Mouse (Mus musculus) liver, embryonic 12.5 days (tissue): ENCODE measurements around the gene Csk. TPM values are rescaled to one million over a fixed set of nuclear protein-coding genes. Genes with fewer than 3 reads are reported as not detected.

Source experiments
- ATAC-seq: fragments of 200-750 bp; cut with Nextera tagmentation; 2 replicates; pipeline ENCODE4 v1.8.0; 2017; ENCODE audit warnings: moderate number of reproducible peaks, mild to moderate bottlenecking, moderate library complexity
- H3K27ac ChIP-seq: fragments of 300-500 bp; sonication (generic); 2 replicates; pipeline ENCODE4 v1.5.1; 2016; ENCODE audit warnings: mild to moderate bottlenecking
- H3K27me3 ChIP-seq: fragments of 300-500 bp; sonication (generic); replicated peaks from 2 replicates; pipeline ENCODE4 v1.6.1; 2016; ENCODE audit warnings: mild to moderate bottlenecking, moderate library complexity
- H3K36me3 ChIP-seq: fragments of 300-500 bp; sonication (generic); 2 replicates; pipeline ENCODE4 v1.6.1; 2016; ENCODE audit warnings: mild to moderate bottlenecking, moderate library complexity
- H3K4me1 ChIP-seq: fragments of 300-500 bp; sonication (generic); 2 replicates; pipeline ENCODE4 v1.6.1; 2016
- H3K4me2 ChIP-seq: fragments of 300-500 bp; sonication (generic); 2 replicates; pipeline ENCODE4 v1.6.1; 2016; ENCODE audit warnings: mild to moderate bottlenecking, moderate library complexity
- H3K4me3 ChIP-seq: fragments of 300-500 bp; sonication (generic); 2 replicates; pipeline ENCODE4 v1.5.1; 2016; ENCODE audit warnings: mild to moderate bottlenecking, moderate library complexity
- H3K9ac ChIP-seq: fragments of 300-500 bp; sonication (generic); 2 replicates; pipeline ENCODE4 v1.6.1; 2016; ENCODE audit warnings: mild to moderate bottlenecking, moderate library complexity
- H3K9me3 ChIP-seq: fragments of 300-500 bp; sonication (generic); replicated peaks from 2 replicates; pipeline ENCODE4 v1.6.1; 2016; ENCODE audit warnings: mild to moderate bottlenecking, moderate library complexity
- WGBS: fragments of 180-500 bp; shearing (Covaris S2); methylation state at CpG from one replicate; pipeline ENCODE4 v1.1.7; 2016; ENCODE audit not compliant: insufficient replicate concordance; 5-methylcytosine and 5-hydroxymethylcytosine counted together
- polyA plus RNA-seq: library from polyadenylated mRNA; unstranded; fragments of >200 nt; fragmentation: Nextera tagmentation; extraction: Ambion mirVana; gene quantifications from 2 replicates; pipeline ENCODE4 v1.2.1, GENCODE M21; 2016

Csk gene
- polyA plus RNA-seq, 1 experiment from 2014 or later, result 27.8 TPM

DNA sequence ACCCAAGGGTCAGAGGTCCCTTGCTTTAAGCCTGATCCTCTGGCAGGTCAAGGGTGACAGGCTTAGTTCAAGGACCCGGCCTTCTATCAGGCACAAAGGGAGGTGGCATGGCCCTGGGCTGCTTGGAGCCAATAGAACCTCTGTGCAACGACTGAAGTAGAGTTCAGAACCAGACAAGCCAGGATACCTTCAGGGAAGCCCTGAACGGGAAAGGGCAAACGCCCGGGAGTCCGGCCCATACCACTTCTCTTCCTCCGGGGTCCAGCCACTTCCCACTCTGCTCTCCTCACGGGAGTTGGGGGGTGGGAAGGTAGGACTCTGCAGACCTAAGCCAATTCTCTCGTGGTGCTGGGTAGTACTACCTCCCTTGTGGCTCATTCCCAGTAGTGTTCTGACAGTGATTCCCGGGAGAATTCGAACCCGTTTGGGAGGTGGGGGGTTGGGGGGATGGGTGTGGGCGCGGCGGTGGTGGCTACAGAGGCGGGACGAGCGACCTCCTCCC lies 8.9 kb downstream of the Csk start:
- Histone ChIP-seq H3K9me3 (no peaks in the 10 kb centered on the region), H3K27ac (peak overlapping the region; percentile 96), H3K4me1 (peaks cover 89% of the 10 kb centered on the region), H3K4me2 (peak overlapping the region; percentile 83), H3K36me3 (peaks cover 16% of the 10 kb centered on the region), H3K9ac (peak overlapping the region; percentile 98), H3K27me3 (no peaks in the 10 kb centered on the region), H3K4me3 (peak overlapping the region; percentile 92)
- WGBS, result under 1% methylated on average over 18 of the region's 18 CpGs
- ATAC-seq, result no peak

DNA sequence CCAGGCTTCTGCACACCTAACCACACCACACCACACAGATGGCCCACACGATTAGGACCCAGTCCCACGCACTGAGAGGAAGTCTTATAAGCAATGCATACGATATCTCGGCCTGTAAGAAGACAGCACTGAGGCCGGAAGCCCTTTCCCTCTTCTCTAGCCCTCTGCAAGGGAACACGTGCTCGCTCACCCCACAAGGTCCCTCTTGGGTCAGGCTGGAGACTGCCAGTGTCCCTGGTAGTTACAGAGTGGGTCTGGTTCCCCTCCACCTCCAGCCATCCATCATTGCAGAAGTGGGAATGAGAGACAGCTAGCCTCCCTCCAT lies 9.6 kb downstream of the Csk start:
- peak overlapping the region; percentile 96 for H3K27ac ChIP-seq
- 7% methylated on average over 7 of the region's 7 CpGs for WGBS
- ATAC-seq, result peak; percentile 38; the same call in 1 of the 2 replicates

GRCm38 (mm10) chr9:57643169-57643855 lies 10.1 kb downstream of the Csk start:
- H3K36me3 ChIP-seq, result peaks cover 16% of the 10 kb centered on the region
- H3K27me3 ChIP-seq, result no peaks in the 10 kb centered on the region
- H3K27ac ChIP-seq, result peak overlapping the region; percentile 96
- peak overlapping the region; percentile 83 for H3K4me2 ChIP-seq
- no peak for ATAC-seq
- 19% methylated on average over 9 of the region's 9 CpGs for WGBS
- peaks cover 95% of the 10 kb centered on the region for H3K4me1 ChIP-seq
- H3K9me3 ChIP-seq, result no peaks in the 10 kb centered on the region
- H3K4me3 ChIP-seq, result peak overlapping the region; percentile 92
- peak overlapping the region; percentile 98 for H3K9ac ChIP-seq

More for the DNA sequence above, 9.6 kb downstream of the Csk start:
- H3K27me3 ChIP-seq, result no peaks in the 10 kb centered on the region
- peak overlapping the region; percentile 92 for H3K4me3 ChIP-seq
- peaks cover 93% of the 10 kb centered on the region for H3K4me1 ChIP-seq
- no peaks in the 10 kb centered on the region for H3K9me3 ChIP-seq
- H3K36me3 ChIP-seq, result peaks cover 16% of the 10 kb centered on the region
- peak overlapping the region; percentile 83 for H3K4me2 ChIP-seq
- H3K9ac ChIP-seq, result peak overlapping the region; percentile 98

DNA sequence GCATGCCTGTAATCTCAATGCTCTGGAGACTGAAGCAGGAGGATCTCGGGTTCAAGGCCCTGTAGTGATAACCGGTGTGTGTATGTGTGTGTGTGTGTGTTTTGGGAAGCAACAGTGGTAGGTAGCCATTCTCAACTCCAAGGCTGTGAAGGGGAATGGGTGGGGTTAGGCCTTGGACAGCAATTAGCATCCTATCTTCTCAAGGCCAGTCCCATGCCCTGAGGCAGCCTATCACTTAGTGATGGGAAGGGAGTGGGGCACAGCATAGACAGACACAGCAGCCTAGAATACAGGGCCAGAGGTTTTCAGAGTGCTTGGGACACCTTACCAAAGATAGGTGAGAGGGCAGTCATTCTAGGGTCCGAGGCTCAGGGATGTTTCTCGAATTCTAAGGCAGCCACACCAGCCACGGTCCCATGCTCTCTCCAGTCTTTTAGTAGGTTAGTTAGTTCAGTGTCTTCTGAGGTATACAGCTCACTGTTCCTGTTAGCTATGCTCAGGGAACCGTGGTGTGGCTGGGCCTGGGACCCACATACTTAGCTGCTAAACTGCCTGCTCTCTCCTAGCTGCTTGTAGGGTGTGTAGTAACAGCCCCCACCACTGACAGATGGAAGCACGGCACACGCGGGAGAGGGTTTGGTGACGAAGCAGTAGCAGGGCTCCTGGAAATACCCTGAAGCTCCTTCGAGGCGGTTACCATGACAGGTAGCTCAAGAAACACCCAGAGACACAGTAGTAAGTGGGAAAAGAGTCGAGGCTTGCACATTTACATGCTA lies 11.5 kb downstream of the Csk start:
- Histone ChIP-seq H3K4me2 (peak overlapping the region; percentile 83), H3K36me3 (peaks cover 19% of the 10 kb centered on the region), H3K27ac (peak overlapping the region; percentile 96), H3K9ac (peak overlapping the region; percentile 98; the same call in 1 of the 2 replicates), H3K4me1 (peaks cover 95% of the 10 kb centered on the region), H3K27me3 (no peaks in the 10 kb centered on the region), H3K4me3 (no peak overlapping the region), H3K9me3 (no peaks in the 10 kb centered on the region)
- 67% methylated on average over 13 of the region's 13 CpGs for WGBS
- ATAC-seq, result no peak

DNA sequence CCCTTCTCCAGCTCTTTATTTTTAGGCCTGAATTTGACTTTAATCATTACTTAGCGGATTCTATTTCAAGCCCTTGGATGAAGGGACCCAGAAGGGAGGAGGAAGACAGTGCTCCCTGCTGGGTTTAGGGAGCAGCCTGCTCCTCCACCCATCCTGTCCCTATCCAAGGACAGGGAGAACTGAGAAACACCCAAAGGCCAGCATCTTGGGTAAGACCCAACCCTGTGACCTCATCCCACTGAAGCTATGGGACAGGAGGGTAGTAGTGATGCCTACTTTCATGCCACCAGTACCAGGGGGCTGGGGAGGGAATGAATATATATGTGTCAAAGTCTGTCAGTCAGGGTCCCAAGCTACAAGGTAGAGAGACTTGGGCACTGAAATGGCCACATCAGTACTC lies 12.4 kb downstream of the Csk start:
- Histone ChIP-seq H3K27ac (peak overlapping the region; percentile 96), H3K9me3 (no peaks in the 10 kb centered on the region), H3K27me3 (no peaks in the 10 kb centered on the region), H3K4me1 (peaks cover 92% of the 10 kb centered on the region), H3K36me3 (peaks cover 21% of the 10 kb centered on the region), H3K4me2 (peak overlapping the region; percentile 70), H3K4me3 (peak overlapping the region; percentile 42; the same call in 1 of the 2 replicates), H3K9ac (peak overlapping the region; percentile 63)
- no peak for ATAC-seq
- WGBS, result 81% methylated on average over 1 of the region's 1 CpGs

DNA sequence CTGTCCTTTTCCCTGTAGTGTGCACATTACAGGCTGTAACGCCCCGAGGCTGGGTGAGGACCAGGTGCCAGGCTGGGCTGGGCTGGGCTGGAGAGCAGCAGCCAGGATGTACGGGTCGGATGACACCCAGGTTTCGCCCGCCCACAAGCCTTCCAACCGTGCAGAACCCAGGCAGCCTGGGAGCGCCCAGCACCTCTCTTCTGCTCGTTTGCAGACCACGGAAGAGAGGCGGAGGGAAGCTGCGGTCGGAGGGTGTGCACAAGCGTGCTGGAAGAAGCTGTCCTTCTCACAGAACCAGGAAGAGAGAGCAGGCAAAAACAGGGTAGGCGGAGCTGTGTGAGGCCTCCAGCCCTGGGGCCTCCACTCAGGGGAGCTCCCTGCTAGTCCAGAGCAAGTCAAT lies 13.0 kb downstream of the Csk start:
- H3K4me2 ChIP-seq, result peak overlapping the region; percentile 70
- peak; percentile 42 for ATAC-seq
- no peaks in the 10 kb centered on the region for H3K27me3 ChIP-seq
- H3K9me3 ChIP-seq, result no peaks in the 10 kb centered on the region
- peak overlapping the region; percentile 96 for H3K27ac ChIP-seq
- WGBS, result 7% methylated on average over 15 of the region's 15 CpGs
- H3K4me3 ChIP-seq, result peak overlapping the region; percentile 42
- peak overlapping the region; percentile 63 for H3K9ac ChIP-seq
- H3K36me3 ChIP-seq, result peaks cover 21% of the 10 kb centered on the region
- H3K4me1 ChIP-seq, result peaks cover 89% of the 10 kb centered on the region

DNA sequence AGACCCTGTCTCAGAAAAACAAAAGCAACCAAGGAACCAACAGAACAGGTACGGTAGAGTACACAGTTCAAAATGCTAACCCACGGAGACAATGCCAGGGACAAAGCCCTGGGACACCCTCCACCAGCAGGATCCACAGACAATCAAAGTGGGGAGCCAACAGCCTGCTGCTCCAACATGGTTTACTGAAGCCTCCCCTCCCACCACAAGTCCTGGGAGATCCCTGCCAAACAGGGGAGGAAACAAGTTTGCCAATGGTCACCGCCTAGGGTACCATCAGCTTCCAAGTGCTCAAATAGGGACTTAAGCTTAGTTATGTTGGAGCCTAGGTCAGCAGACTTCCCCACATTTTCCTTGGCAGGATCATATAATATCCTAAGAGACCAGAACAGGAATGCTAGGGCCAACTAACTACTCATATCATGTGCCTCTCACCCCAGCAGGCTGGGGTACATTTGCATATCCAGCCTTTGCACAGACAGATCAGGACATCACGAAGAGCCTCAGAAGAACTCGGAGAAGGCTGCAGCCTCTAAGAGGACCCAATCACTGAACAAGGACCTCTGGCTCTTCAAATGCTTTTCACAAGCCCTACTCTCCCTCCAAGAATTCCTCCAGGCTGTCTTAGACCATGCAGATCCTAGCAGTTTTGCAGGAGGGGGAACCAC lies 13.6 kb downstream of the Csk start:
- Histone ChIP-seq H3K27ac (peak overlapping the region; percentile 96), H3K36me3 (peaks cover 21% of the 10 kb centered on the region), H3K4me1 (peaks cover 91% of the 10 kb centered on the region), H3K4me3 (peak overlapping the region; percentile 42), H3K4me2 (peak overlapping the region; percentile 70), H3K9me3 (no peaks in the 10 kb centered on the region), H3K9ac (peak overlapping the region; percentile 63), H3K27me3 (no peaks in the 10 kb centered on the region)
- 45% methylated on average over 5 of the region's 5 CpGs for WGBS
- no peak for ATAC-seq

DNA sequence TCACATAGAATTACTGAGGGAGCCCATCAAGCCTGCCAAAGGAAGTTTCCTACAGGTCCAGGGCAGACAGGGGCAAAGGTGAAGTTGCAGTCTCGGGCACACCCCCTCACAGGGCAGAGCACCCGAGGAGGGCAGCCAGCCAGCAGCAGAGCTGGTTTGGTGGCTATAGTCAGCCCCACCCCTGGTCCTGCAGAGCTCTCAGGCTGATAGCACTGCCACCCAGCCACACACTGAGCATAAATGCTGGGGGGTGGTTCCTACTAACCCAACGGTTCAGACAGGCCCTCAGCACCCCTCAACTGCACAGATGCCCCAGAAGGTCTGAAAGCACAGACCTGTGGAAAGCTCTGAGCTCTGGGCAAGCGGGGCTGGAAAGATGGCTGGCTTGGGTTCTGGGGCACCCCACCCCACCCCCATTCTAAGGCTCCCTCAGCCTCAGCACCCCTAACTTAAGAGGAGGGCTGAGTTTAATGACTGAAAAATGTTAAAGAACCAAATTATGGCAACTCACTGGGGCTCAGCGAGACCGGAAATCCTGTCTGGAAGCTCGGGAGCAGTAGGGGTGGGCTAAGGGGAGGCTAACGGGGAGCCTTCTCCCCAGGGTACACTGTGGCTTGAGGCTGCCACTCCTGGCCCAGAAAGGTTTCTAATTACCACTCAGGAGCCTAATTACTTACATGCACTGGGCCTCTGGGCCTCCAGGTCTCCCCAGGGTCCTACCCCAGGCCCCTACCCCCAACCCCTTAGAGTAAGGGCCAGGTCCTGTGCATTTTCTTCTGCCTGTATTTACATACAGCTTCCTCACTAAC lies 14.6 kb downstream of the Csk start:
- 23% methylated on average over 8 of the region's 8 CpGs for WGBS
- peak; percentile 87 for ATAC-seq
- H3K4me3 ChIP-seq, result peak overlapping the region; percentile 14
- H3K9ac ChIP-seq, result peak overlapping the region; percentile 63
- H3K4me1 ChIP-seq, result peaks cover 91% of the 10 kb centered on the region
- peaks cover 30% of the 10 kb centered on the region for H3K36me3 ChIP-seq
- H3K27me3 ChIP-seq, result no peaks in the 10 kb centered on the region
- H3K9me3 ChIP-seq, result no peaks in the 10 kb centered on the region
- peak overlapping the region; percentile 96 for H3K27ac ChIP-seq
- H3K4me2 ChIP-seq, result peak overlapping the region; percentile 70

- no peaks in the 10 kb centered on the region for H3K27me3 ChIP-seq
- H3K9me3 ChIP-seq, result no peaks in the 10 kb centered on the region
- H3K27ac ChIP-seq, result peak overlapping the region; percentile 96
- H3K4me2 ChIP-seq, result peak overlapping the region; percentile 70
- peaks cover 41% of the 10 kb centered on the region for H3K36me3 ChIP-seq
- 14% methylated on average over 6 of the region's 6 CpGs for WGBS
- 0 out of 2 replicates have a peak overlapping the region, but pooled peaks have one; percentile 14 for H3K4me3 ChIP-seq
- ATAC-seq, result no peak
- H3K4me1 ChIP-seq, result peaks cover 91% of the 10 kb centered on the region
- H3K9ac ChIP-seq, result 0 out of 2 replicates have a peak overlapping the region, but pooled peaks have one; percentile 63
Measured at GRCm38 (mm10) chr9:57637741-57638322, 15.6 kb downstream of the Csk start.

DNA sequence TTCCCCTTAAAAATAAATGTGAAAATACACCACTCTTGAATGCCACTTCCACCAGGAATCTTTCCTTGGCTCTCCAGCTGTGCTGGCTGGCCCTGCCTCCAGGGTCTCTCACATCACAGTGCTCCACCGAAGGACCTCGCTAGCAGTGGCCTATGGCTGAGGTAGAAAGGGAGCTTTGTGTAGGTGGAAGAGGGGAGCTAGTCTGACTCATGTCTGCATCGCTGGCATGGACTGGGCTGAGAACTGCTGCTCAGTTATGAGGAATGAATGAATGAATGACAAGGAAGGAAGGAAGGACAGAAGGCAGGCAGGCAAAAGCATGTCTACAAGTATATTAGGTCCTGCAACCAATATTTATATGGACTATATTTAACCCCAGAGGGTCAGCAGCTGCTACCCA lies 16.2 kb downstream of the Csk start:
- Histone ChIP-seq H3K27me3 (no peaks in the 10 kb centered on the region), H3K27ac (peak overlapping the region; percentile 96), H3K9ac (0 out of 2 replicates have a peak overlapping the region, but pooled peaks have one; percentile 8), H3K4me1 (peaks cover 87% of the 10 kb centered on the region), H3K9me3 (no peaks in the 10 kb centered on the region), H3K4me2 (peak overlapping the region; percentile 70; the same call in 1 of the 2 replicates), H3K4me3 (no peak overlapping the region), H3K36me3 (peaks cover 43% of the 10 kb centered on the region)
- 57% methylated on average over 3 of the region's 3 CpGs for WGBS
- ATAC-seq, result no peak
